Mouse (Mus musculus): Measurements from ENCODE around the gene Psmd3. TPM values are rescaled to one million over a fixed set of nuclear protein-coding genes. Genes with fewer than 3 reads are reported as not detected.

Gene Psmd3
- total and polyA plus RNA-seq, 2 experiments from 2014 or later = 129 to 182 TPM

DNA sequence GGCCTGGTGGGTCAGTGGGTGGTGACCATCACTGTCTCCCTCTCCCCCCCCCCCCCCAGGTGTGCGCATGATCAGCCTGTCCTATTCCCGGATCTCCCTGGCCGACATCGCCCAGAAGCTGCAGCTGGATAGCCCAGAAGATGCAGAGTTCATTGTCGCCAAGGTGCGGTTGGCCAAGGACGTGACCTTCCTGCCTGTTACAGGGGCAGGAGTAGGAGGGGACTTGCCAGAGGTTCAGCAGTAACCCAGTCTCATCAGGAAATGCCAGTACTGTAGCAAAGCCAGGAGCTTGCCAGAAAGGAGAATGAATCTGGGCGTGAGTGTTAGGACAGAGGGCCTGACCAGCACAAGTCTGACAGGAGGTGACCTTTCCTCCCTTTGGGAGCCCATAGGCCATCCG lies 11.4 kb downstream of the Psmd3 start:
- Histone ChIP-seq H3K4me2 (ENCODE audit: low read depth, low read length, poor library complexity, severe bottlenecking) (no peak overlapping the region), H3K27ac (ENCODE audit: low read depth, low read length) (no peak overlapping the region), H3K27me3 (ENCODE audit: insufficient read depth, low read length) (no peaks in the 10 kb centered on the region), H3K9ac (replicated peaks; ENCODE audit: low read length, poor library complexity, severe bottlenecking) (no peak overlapping the region), H3K36me3 (ENCODE audit: insufficient read depth, low read length) (peaks cover 62% of the 10 kb centered on the region), H3K9me3 (ENCODE audit: low read length) (no peaks in the 10 kb centered on the region), H3K4me3 (ENCODE audit: low read depth, low read length) (no peak overlapping the region), H3K4me1 (ENCODE audit: insufficient read depth, low read length) (no peaks in the 10 kb centered on the region)
- no peak for TF ChIP-seq CTCF (IDR thresholded peaks at IDR 0.05)
- DNase-seq (ENCODE audit: low spot score) (no peak), ATAC-seq (ENCODE audit: low FRiP score) (no peak)
- 93% methylated on average over 8 of the region's 9 CpGs for WGBS

DNA sequence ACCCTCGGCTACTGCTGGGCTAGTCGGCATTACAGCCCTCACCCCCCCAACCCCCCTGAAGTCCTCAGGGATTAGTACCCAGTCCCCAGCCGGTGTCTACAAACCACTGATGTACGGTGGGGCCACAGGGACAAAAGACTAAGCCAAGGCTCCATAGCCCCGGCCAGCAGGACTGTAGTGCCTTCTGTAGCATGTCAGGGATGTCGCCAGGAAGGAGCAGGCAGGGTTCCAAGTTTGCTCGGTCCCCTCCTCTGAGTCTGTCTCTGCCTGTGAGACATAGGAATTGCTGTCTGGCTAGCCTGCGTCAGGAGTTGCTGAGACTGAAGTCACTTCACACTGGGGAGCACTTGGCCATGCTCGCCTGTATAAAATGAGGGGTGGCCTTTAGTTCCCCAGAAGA lies 11.9 kb downstream of the Psmd3 start:
- no peak for DNase-seq (ENCODE audit: low spot score)

DNA sequence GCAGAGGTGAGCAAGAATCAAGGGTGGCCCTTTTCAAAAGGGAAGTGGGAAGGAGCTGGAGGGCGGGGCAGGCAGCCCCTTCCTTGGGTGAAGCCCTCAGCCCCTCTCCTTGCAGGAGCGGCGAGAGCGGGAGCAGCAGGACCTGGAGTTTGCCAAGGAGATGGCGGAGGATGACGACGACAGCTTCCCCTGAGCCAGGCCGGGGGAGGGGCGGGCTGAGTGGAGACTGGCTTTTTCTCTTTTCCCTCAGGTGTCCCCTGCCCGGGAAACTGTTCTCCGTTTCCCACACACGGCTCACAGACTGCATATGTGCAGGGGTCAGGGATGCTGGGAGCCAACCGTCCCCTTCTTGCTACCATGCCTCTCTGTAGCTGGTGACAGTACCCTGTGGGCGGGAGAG lies 13.1 kb downstream of the Psmd3 start:
- no peaks in the 10 kb centered on the region for H3K9me3 ChIP-seq (ENCODE audit: low read length)
- no peaks in the 10 kb centered on the region for H3K27me3 ChIP-seq (ENCODE audit: insufficient read depth, low read length)
- H3K9ac ChIP-seq (replicated peaks; ENCODE audit: low read length, poor library complexity, severe bottlenecking) = no peak overlapping the region
- WGBS = 71% methylated on average over 14 of the region's 14 CpGs
- H3K4me1 ChIP-seq (ENCODE audit: insufficient read depth, low read length) = no peaks in the 10 kb centered on the region
- H3K4me2 ChIP-seq (ENCODE audit: low read depth, low read length, poor library complexity, severe bottlenecking) = no peak overlapping the region
- DNase-seq (ENCODE audit: low spot score) (no peak), ATAC-seq (ENCODE audit: low FRiP score) (no peak)
- no peak for TF ChIP-seq CTCF (IDR thresholded peaks at IDR 0.05)
- no peak overlapping the region for H3K4me3 ChIP-seq (ENCODE audit: low read depth, low read length)
- peaks cover 53% of the 10 kb centered on the region for H3K36me3 ChIP-seq (ENCODE audit: insufficient read depth, low read length)
- no peak overlapping the region for H3K27ac ChIP-seq (ENCODE audit: low read depth, low read length)

More for the DNA sequence above, 11.9 kb downstream of the Psmd3 start:
- Histone ChIP-seq H3K27me3 (ENCODE audit: insufficient read depth, low read length) (no peaks in the 10 kb centered on the region), H3K27ac (ENCODE audit: low read depth, low read length) (no peak overlapping the region), H3K4me2 (ENCODE audit: low read depth, low read length, poor library complexity, severe bottlenecking) (no peak overlapping the region), H3K4me3 (ENCODE audit: low read depth, low read length) (no peak overlapping the region), H3K9me3 (ENCODE audit: low read length) (no peaks in the 10 kb centered on the region), H3K36me3 (ENCODE audit: insufficient read depth, low read length) (peaks cover 62% of the 10 kb centered on the region), H3K9ac (replicated peaks; ENCODE audit: low read length, poor library complexity, severe bottlenecking) (no peak overlapping the region), H3K4me1 (ENCODE audit: insufficient read depth, low read length) (no peaks in the 10 kb centered on the region)
- 76% methylated on average over 9 of the region's 9 CpGs for WGBS
- no peak for TF ChIP-seq CTCF (IDR thresholded peaks at IDR 0.05)
- no peak for ATAC-seq (ENCODE audit: low FRiP score)

DNA sequence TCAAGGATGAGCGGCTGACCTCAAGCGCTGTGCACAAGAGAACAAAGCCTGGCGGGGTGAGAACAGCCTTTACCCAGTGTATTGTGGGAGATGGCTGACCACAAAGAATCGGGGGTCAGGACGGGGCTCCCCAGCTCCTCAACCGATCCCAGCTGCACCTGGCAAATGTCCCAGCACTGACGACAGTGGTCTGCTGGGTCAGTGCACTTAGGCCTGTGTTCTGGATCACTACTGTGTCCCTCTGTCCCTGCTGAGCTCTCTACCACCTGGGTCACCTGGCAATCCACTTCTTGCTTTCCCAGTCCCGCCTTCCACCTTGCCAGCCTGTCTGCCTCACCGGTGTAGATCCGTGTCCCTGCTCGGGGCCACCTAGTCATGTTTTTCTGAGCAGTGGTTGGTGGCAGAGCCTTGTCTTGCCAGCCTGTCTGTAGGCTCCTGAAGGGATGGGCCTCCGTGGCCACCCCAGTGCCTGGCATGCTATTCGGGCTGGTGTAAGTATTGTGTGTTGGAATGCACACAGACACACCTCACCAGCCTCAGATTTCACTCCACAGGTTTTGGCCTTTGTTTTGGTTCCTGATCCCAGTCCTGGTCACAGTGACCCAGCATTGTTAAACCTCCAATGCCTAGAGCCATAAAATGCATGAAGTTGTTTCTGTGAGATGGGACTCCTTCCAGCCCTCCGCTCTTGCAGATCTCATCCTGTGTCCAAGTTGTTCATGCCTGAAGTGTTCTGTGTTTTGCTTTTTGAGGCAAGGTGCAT lies 14.3 kb downstream of the Psmd3 start:
- TF ChIP-seq CTCF (IDR thresholded peaks at IDR 0.05) = no peak
- H3K4me1 ChIP-seq (ENCODE audit: insufficient read depth, low read length) = no peaks in the 10 kb centered on the region
- no peak overlapping the region for H3K27ac ChIP-seq (ENCODE audit: low read depth, low read length)
- H3K4me2 ChIP-seq (ENCODE audit: low read depth, low read length, poor library complexity, severe bottlenecking) = no peak overlapping the region
- H3K4me3 ChIP-seq (ENCODE audit: low read depth, low read length) = no peak overlapping the region
- H3K9me3 ChIP-seq (ENCODE audit: low read length) = no peaks in the 10 kb centered on the region
- no peak for DNase-seq (ENCODE audit: low spot score)
- ATAC-seq (ENCODE audit: low FRiP score) = no peak
- WGBS = 85% methylated on average over 14 of the region's 14 CpGs
- peaks cover 41% of the 10 kb centered on the region for H3K36me3 ChIP-seq (ENCODE audit: insufficient read depth, low read length)
- no peak overlapping the region for H3K9ac ChIP-seq (replicated peaks; ENCODE audit: low read length, poor library complexity, severe bottlenecking)
- no peaks in the 10 kb centered on the region for H3K27me3 ChIP-seq (ENCODE audit: insufficient read depth, low read length)

DNA sequence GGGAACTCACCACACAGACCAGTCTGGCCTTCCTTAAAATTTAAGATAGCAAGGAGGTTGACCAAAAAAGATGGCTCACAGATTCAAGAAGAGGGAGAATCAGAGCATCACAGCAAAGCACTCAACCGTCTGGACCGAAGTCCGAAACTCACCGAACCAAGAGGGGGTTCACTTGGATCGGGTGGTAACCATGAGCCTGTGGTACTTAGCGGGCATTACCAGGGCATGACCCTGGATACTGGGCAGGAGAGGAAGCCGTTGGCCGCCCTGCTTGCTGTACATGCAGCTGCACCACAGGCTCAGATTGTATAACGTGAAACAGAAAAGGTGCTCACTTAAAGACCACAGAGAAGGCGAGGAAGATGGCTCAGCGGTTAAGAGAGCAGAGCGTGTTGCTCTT lies 14.9 kb downstream of the Psmd3 start:
- H3K27ac ChIP-seq (ENCODE audit: low read depth, low read length) = no peak overlapping the region
- H3K9ac ChIP-seq (replicated peaks; ENCODE audit: low read length, poor library complexity, severe bottlenecking) = no peak overlapping the region
- H3K36me3 ChIP-seq (ENCODE audit: insufficient read depth, low read length) = peaks cover 35% of the 10 kb centered on the region
- no peak overlapping the region for H3K4me2 ChIP-seq (ENCODE audit: low read depth, low read length, poor library complexity, severe bottlenecking)
- no peaks in the 10 kb centered on the region for H3K9me3 ChIP-seq (ENCODE audit: low read length)
- no peaks in the 10 kb centered on the region for H3K27me3 ChIP-seq (ENCODE audit: insufficient read depth, low read length)
- TF ChIP-seq CTCF (IDR thresholded peaks at IDR 0.05) = no peak
- H3K4me1 ChIP-seq (ENCODE audit: insufficient read depth, low read length) = no peaks in the 10 kb centered on the region
- no peak overlapping the region for H3K4me3 ChIP-seq (ENCODE audit: low read depth, low read length)
- ATAC-seq (ENCODE audit: low FRiP score) (no peak), DNase-seq (ENCODE audit: low spot score) (no peak)
- 89% methylated on average over 12 of the region's 12 CpGs for WGBS

DNA sequence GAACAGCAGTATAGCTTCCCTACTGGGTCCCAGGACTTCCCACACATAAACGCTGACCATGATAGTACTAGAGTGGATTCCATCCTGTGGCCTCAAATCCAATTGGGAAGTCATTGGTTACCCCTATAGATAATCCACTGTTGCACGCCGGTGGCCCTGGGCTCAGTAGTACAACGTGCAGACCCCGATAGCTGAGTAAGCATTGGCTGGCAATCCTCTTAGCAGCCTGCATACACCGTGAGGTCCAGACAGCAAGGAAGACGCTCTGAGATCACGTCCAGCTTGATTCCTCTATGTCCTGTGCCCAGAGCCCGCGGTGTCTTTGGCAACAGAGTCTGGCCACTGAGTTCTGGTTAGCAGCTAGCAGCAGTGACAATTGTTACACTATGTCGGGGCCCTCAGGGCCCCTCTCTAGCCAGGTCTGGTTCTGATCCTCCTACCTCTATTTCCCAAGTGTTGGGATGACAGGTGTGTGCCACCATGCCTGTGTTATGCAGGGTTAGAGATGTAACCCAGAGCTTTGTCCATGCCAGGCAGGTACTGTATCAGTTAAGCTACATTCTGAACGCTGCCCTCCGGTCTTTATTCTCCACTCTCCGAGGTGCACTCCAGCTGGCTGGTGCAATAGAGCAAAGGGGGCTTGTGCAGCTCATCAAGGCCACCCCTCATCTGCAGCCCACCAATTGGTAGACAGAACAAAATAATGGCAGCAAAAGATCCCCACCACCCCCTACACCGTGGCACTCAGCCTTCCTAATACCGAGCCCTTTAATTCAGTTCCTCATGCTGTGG lies 16.7 kb downstream of the Psmd3 start:
- Histone ChIP-seq H3K36me3 (ENCODE audit: insufficient read depth, low read length) (peaks cover 23% of the 10 kb centered on the region), H3K27me3 (ENCODE audit: insufficient read depth, low read length) (no peaks in the 10 kb centered on the region), H3K4me2 (ENCODE audit: low read depth, low read length, poor library complexity, severe bottlenecking) (no peak overlapping the region), H3K27ac (ENCODE audit: low read depth, low read length) (no peak overlapping the region), H3K4me1 (ENCODE audit: insufficient read depth, low read length) (no peaks in the 10 kb centered on the region), H3K9me3 (ENCODE audit: low read length) (no peaks in the 10 kb centered on the region), H3K4me3 (ENCODE audit: low read depth, low read length) (no peak overlapping the region), H3K9ac (replicated peaks; ENCODE audit: low read length, poor library complexity, severe bottlenecking) (no peak overlapping the region)
- TF ChIP-seq CTCF (IDR thresholded peaks at IDR 0.05) = no peak
- ATAC-seq (ENCODE audit: low FRiP score) (no peak), DNase-seq (ENCODE audit: low spot score) (no peak)
- 88% methylated on average over 16 of the region's 16 CpGs for WGBS
